Mouse (Mus musculus) cerebellum, postnatal 25 days (tissue): Measurements from ENCODE around the gene Gm27029.
"Not testable (repeated sequence)": the region's sequence is repeated elsewhere in the genome, so short reads cannot be mapped to it uniquely, and the experiment has no call there.

Experiments used
- DNase-seq, 2 experiments: peaks; one replicate each; pipeline ENCODE4 v3.0.0; 2021; ENCODE audit warnings: mixed read lengths in 2 of 2

Gm27029 gene

GRCm38 (mm10) chr11:101418991-101419390 lies 5.6 kb downstream of the Gm27029 start:
- DNase-seq: no peak

GRCm38 (mm10) chr11:101417101-101417855 lies 7.3 kb downstream of the Gm27029 start, which contains the start of gene Aarsd1:
Gene Aarsd1 (minus strand): TSS chr11:101417615.
- peak; percentile 96 to 97 for DNase-seq

GRCm38 (mm10) chr11:101416433-101417100 lies 8.0 kb downstream of the Gm27029 start:
- DNase-seq: no peak

GRCm38 (mm10) chr11:101415306-101415705 lies 9.3 kb downstream of the Gm27029 start:
- no peak for DNase-seq

- DNase-seq: peak; percentile 61 to 82
Observed at GRCm38 (mm10) chr11:101395110-101395509, 29.5 kb downstream of the Gm27029 start.

GRCm38 (mm10) chr11:101381817-101382216 lies 42.8 kb downstream of the Gm27029 start:
- no peak for DNase-seq

GRCm38 (mm10) chr11:101378926-101379325 lies 45.7 kb downstream of the Gm27029 start:
- DNase-seq: no peak

GRCm38 (mm10) chr11:101378196-101378595 lies 46.4 kb downstream of the Gm27029 start:
- DNase-seq: not testable (repeated sequence)

- no peak for DNase-seq
Observed at GRCm38 (mm10) chr11:101374421-101374938, 50.1 kb downstream of the Gm27029 start.

GRCm38 (mm10) chr11:101370141-101370540 lies 54.5 kb downstream of the Gm27029 start:
- no peak for DNase-seq

GRCm38 (mm10) chr11:101367326-101367935 lies 57.2 kb downstream of the Gm27029 start, which contains the start of gene G6pc:
Gene G6pc (plus strand): TSS chr11:101367561.
- DNase-seq: no peak

- DNase-seq: no peak
Observed at GRCm38 (mm10) chr11:101364531-101364931, 60.1 kb downstream of the Gm27029 start.

- DNase-seq: no peak
Observed at GRCm38 (mm10) chr11:101360651-101361113, 63.9 kb downstream of the Gm27029 start.

- DNase-seq: no peak
Observed at GRCm38 (mm10) chr11:101359776-101360175, 64.8 kb downstream of the Gm27029 start.

- no peak for DNase-seq
Observed at GRCm38 (mm10) chr11:101357505-101358182, 67.0 kb downstream of the Gm27029 start.
